Mouse (Mus musculus) cerebellum, adult 2 months (tissue): Measurements from ENCODE around the gene Slc12a9.

Experiments used
- CTCF ChIP-seq: fragments of 200-500 bp; IDR thresholded peaks from 2 replicates; pipeline ENCODE4 v1.5.1; 2011; ENCODE audit warnings: low read depth, mild to moderate bottlenecking, control low read depth, low read length, moderate library complexity, borderline replicate concordance; ENCODE audit not compliant: insufficient read depth
- POLR2A ChIP-seq: fragments of 200-500 bp; IDR thresholded peaks from 2 replicates; pipeline ENCODE4 v1.6.1; 2011; ENCODE audit warnings: low read length, control low read depth, borderline replicate concordance; ENCODE audit not compliant: insufficient read depth

- TF ChIP-seq CTCF (no peak), POLR2A (no peak)
These were observed 42.8 kb upstream of the Slc12a9 start for GRCm38 (mm10) chr5:137376198-137376597.
